Mouse (Mus musculus) erythroblast, embryonic 14.5 days (primary cell): Measurements from ENCODE around the gene Tcea2.

Experiments used
- GATA1 ChIP-seq: IDR thresholded peaks from 2 replicates; pipeline ENCODE4 v1.6.1; 2012; ENCODE audit warnings: low read length, inconsistent platforms, mixed read lengths
- TAL1 ChIP-seq: IDR thresholded peaks from 3 replicates; pipeline ENCODE4 v1.6.1; 2012; ENCODE audit warnings: low read length, inconsistent platforms, mixed read lengths

DNA sequence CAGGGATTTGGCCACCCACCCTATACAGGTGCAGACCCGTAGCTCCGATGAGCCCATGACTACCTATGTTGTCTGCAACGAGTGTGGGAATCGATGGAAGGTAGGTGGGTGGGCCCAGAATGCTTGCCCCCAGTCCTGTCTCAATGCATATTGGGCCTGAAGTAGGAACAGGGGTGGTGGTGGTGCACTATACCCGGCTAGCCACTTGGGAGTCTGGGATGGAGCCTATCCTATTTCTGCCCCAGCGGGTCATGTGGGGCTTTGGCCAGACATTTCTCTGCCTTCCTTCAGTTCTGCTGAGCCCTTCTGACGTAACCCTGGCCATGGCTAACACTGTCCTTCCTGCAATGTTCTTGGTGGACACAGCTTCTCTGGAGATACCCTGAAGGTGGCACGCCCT, 7.5 kb downstream of the Tcea2 start:
- TF ChIP-seq GATA1: no peak
- no peak for TF ChIP-seq TAL1
